Mouse (Mus musculus) bone marrow, adult 2 months (tissue): Measurements from ENCODE around the gene Cdh12. TPM values are rescaled to one million over a fixed set of nuclear protein-coding genes. Genes with fewer than 3 reads are reported as not detected.
"Not testable (repeated sequence)": the region's sequence is repeated elsewhere in the genome, so short reads cannot be mapped to it uniquely, and the experiment has no call there.

ENCODE experiments used
- H3K27ac ChIP-seq: fragments of 200-500 bp; 2 replicates; pipeline ENCODE4 v1.5.1; 2012; ENCODE audit warnings: low read depth, mild to moderate bottlenecking, control low read depth, inconsistent platforms, low read length; ENCODE audit not compliant: control insufficient read depth, poor library complexity, insufficient read depth
- H3K4me1 ChIP-seq: fragments of 200-500 bp; 2 replicates; pipeline ENCODE4 v1.6.1; 2011; ENCODE audit warnings: low read length; ENCODE audit not compliant: control insufficient read depth, insufficient read depth
- H3K4me3 ChIP-seq: fragments of 200-500 bp; replicated peaks from 2 replicates; pipeline ENCODE3; 2011; ENCODE audit warnings: mild to moderate bottlenecking, low read depth, low read length, control low read depth; ENCODE audit not compliant: control insufficient read depth
- CTCF ChIP-seq: fragments of 200-500 bp; IDR thresholded peaks from 2 replicates; pipeline ENCODE4 v1.5.1; 2011; ENCODE audit warnings: low read length, control low read depth; ENCODE audit not compliant: control insufficient read depth, insufficient read depth
- POLR2A ChIP-seq: fragments of 200-500 bp; IDR thresholded peaks from 2 replicates; pipeline ENCODE4 v1.6.1; 2011; ENCODE audit warnings: low read depth, mild to moderate bottlenecking, control low read depth, low read length, borderline replicate concordance; ENCODE audit not compliant: control insufficient read depth
- WGBS: fragments of 180-500 bp; shearing (Covaris S2); methylation state at CpG from one replicate; pipeline ENCODE4 v1.1.7; 2018; 5-methylcytosine and 5-hydroxymethylcytosine counted together
- polyA plus RNA-seq: library from polyadenylated mRNA; stranded (reverse); fragments of >200 nt; gene quantifications from 2 replicates; pipeline ENCODE4 v1.2.4, GENCODE M21; 2011; ENCODE audit warnings: low replicate concordance; ENCODE audit not compliant: missing spikeins, insufficient read depth, insufficient read length

The Cdh12 gene
- polyA plus RNA-seq, 1 experiment: not detected

- no peak overlapping the region for H3K27ac ChIP-seq
- no peaks in the 10 kb centered on the region for H3K4me1 ChIP-seq
- WGBS: 89% methylated on average over 3 of the region's 3 CpGs
- TF ChIP-seq POLR2A: no peak
- no peak for TF ChIP-seq CTCF
- no peak overlapping the region for H3K4me3 ChIP-seq
Measured at GRCm38 (mm10) chr15:21153602-21154001, 704.5 kb downstream of the Cdh12 start.

- Histone ChIP-seq H3K4me1 (no peaks in the 10 kb centered on the region), H3K27ac (no peak overlapping the region), H3K4me3 (no peak overlapping the region)
- WGBS: 71% methylated on average over 5 of the region's 5 CpGs
- TF ChIP-seq POLR2A: no peak
- no peak for TF ChIP-seq CTCF
Measured at GRCm38 (mm10) chr15:21179727-21180126, 730.7 kb downstream of the Cdh12 start.

- Histone ChIP-seq H3K27ac (no peak overlapping the region), H3K4me1 (no peaks in the 10 kb centered on the region), H3K4me3 (no peak overlapping the region)
- 67% methylated on average over 4 of the region's 4 CpGs for WGBS
- no peak for TF ChIP-seq POLR2A
- TF ChIP-seq CTCF: no peak
Measured at GRCm38 (mm10) chr15:21180191-21180590, 731.1 kb downstream of the Cdh12 start.

DNA sequence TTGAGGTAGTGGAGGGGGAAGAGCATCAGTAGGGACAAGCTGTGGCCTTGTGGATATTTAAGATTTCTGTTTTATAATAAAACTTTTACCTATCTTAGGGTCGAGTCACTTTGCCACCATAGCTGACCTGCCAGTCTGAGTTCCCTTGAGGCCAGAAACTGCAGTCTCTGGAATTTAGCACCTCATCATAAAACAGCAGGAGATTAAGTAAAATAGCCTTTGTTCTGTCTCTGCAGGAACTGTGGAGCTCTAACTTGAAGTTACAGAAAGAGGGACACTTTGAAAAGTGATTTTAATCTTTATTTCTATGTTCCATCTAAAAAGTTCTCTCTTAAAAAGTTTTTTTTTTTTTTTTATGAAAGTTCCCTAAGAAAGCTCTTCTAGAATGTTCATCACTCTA lies 736.7 kb downstream of the Cdh12 start:
- TF ChIP-seq CTCF (no peak), POLR2A (no peak)
- WGBS: 30% methylated on average over 1 of the region's 1 CpGs
- H3K4me3 ChIP-seq: no peak overlapping the region
- no peak overlapping the region for H3K27ac ChIP-seq
- no peaks in the 10 kb centered on the region for H3K4me1 ChIP-seq

DNA sequence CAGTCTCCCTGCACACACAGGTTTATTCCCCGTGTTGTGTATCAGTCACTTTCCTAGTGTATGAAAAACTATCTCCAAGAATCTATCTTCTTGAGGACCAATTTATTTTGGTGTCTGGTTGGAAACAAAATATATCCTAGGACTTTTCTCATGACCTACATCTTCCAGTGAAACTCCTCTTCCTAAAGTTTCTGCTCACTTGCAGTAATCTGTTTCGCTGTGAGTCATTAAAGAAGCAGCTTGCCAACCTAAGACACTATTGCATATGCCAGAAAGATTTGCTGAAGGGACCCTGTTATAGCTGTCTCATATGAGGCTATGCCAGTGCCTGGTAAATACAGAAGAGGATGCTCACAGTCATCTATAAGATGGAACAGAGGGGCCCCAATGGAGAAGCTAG lies 761.0 kb downstream of the Cdh12 start:
- H3K27ac ChIP-seq, H3K4me1 ChIP-seq, H3K4me3 ChIP-seq: not testable (repeated sequence)
- 80% methylated on average over 2 of the region's 2 CpGs for WGBS

DNA sequence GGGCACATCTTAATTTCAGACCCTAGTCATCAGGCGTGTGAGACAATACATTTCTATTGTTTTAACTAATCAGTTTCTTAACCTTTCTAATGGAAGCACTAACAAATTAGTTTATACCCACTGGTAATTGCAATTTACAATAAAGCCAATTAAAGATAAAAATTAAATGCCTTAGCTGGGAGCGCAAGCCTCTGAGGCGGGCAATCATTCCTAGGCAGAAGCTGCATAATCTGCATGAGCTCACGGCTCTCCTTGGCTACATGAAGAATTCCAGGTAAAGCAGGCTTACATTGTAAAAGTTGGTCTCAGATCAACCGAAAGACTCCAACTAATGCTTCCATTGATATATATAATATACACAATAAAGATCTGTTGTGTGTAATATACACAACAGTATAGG lies 773.9 kb downstream of the Cdh12 start:
- WGBS: 86% methylated on average over 5 of the region's 5 CpGs
- no peak for TF ChIP-seq POLR2A
- no peak for TF ChIP-seq CTCF
- Histone ChIP-seq H3K27ac (no peak overlapping the region), H3K4me3 (no peak overlapping the region), H3K4me1 (no peaks in the 10 kb centered on the region)

DNA sequence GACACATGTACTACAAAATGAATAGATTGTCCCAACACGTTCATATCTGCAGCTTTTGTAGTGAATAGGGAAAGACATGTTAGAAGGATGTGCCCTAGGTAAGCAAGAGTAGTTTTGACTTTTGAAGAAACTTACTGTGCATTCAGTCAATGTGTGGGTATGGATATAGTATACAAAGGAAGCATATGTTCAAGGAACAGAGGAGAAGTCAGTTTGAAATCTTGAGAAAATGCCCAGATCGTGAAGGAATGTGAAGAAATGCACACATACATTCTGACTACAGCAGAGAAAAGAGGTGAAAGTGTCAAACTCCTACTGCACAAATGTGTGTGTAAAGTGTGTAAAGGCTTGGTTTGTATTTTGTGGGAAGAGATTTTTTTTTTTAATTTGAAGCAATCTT lies 812.3 kb downstream of the Cdh12 start:
- Histone ChIP-seq H3K27ac (no peak overlapping the region), H3K4me3 (no peak overlapping the region), H3K4me1 (no peaks in the 10 kb centered on the region)
- whole genome bisulfite sequencing: 75% methylated on average over 2 of the region's 2 CpGs
- TF ChIP-seq CTCF (no peak), POLR2A (no peak)

DNA sequence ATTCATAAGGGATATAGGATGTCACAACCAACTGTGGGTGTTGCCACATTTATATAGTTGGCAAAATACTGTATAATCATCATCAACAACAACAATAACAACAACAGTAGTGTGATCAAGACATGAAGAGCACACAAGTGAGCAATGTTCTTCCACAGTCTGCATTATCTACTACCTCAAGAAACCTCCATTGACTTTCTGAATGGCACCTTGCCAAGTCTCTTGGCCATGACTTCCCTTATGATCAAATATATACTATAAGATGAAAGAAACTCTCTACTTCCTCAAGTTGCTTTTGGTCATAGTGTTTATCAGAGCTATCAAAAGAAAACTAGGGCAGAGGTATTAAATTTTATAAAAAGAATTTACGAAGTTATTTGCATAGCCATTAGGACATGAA lies 820.8 kb downstream of the Cdh12 start:
- TF ChIP-seq CTCF (no peak), POLR2A (no peak)
- Histone ChIP-seq H3K27ac (no peak overlapping the region), H3K4me3 (no peak overlapping the region), H3K4me1 (no peaks in the 10 kb centered on the region)
- 77% methylated on average over 1 of the region's 1 CpGs for WGBS

GRCm38 (mm10) chr15:21297051-21297450 lies 848.0 kb downstream of the Cdh12 start:
- H3K4me3 ChIP-seq: no peak overlapping the region
- H3K4me1 ChIP-seq: no peaks in the 10 kb centered on the region
- 92% methylated on average over 1 of the region's 1 CpGs for WGBS
- no peak overlapping the region for H3K27ac ChIP-seq
- TF ChIP-seq CTCF: no peak
- no peak for TF ChIP-seq POLR2A

DNA sequence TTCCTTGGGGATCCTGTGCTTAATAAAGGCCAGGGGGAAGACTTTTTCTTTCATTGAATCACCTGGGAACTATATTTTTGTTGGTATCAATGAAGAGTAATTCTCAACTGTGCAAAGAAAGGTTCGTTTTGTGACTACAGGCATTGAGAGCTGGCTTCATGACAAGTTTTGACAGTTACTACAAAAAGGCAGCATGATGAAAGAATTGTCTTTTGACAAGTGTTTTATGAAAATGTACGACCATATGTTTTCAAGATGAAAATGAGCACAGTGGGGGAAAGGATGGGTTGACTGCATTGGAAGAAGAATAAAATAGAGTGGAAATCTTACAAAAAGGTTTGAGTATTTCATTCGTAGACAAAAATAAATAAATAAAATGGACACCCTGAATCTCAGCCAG lies 866.4 kb downstream of the Cdh12 start:
- no peak overlapping the region for H3K27ac ChIP-seq
- no peak for TF ChIP-seq CTCF
- TF ChIP-seq POLR2A: no peak
- no peaks in the 10 kb centered on the region for H3K4me1 ChIP-seq
- 58% methylated on average over 3 of the region's 3 CpGs for WGBS
- no peak overlapping the region for H3K4me3 ChIP-seq
